Mouse (Mus musculus): ENCODE data around the gene Rack1.

- no peak for TF ChIP-seq ELF1 (IDR thresholded peaks at IDR 0.05; ENCODE audit: low read depth, low read length)
- TF ChIP-seq CTCF (IDR thresholded peaks at IDR 0.05 in 2 of 3, conservative IDR thresholded peaks at IDR 0.05 in 1 of 3; ENCODE audit: control insufficient read depth in 1 of 3, insufficient read depth in 1 of 3, low read depth in 2 of 3, low read length in 3 of 3, poor library complexity in 1 of 3, severe bottlenecking in 1 of 3) = no peak
- peak; percentile 25; the same call in 1 of the 2 replicates for TF ChIP-seq TAL1 (IDR thresholded peaks at IDR 0.05; ENCODE audit: low read length)
- no peak; the same call in 1 of the 2 replicates for TF ChIP-seq MXI1 (IDR thresholded peaks at IDR 0.05; ENCODE audit: low read depth, low read length)
- TF ChIP-seq POLR2A (IDR thresholded peaks at IDR 0.05; ENCODE audit: control insufficient read depth in 1 of 2, insufficient read depth in 1 of 2, low read depth in 1 of 2, low read length in 2 of 2, poor library complexity in 1 of 2) = no peak
- TF ChIP-seq ZKSCAN1 (IDR thresholded peaks at IDR 0.05; ENCODE audit: low read depth, low read length) = no peak
- no peak for TF ChIP-seq USF1 (IDR thresholded peaks at IDR 0.05; ENCODE audit: low read depth, low read length)
- no peak for TF ChIP-seq POLR2AphosphoS2 (IDR thresholded peaks at IDR 0.05; ENCODE audit: low read length)
- no peak for TF ChIP-seq GABPA (IDR thresholded peaks at IDR 0.05; ENCODE audit: low read depth, low read length)
- TF ChIP-seq JUND (IDR thresholded peaks at IDR 0.05; ENCODE audit: low read depth, low read length) = no peak
Observed at GRCm38 (mm10) chr11:48798308-48798707, 1.8 kb upstream of the Rack1 start.
